Mouse (Mus musculus) forebrain, embryonic 11.5 days (tissue): Measurements from ENCODE around the gene Slc35d1. TPM values are rescaled to one million over a fixed set of nuclear protein-coding genes. Genes with fewer than 3 reads are reported as not detected.

Experiments used
- ATAC-seq: fragments of 200-750 bp; cut with Nextera tagmentation; replicated peaks from 2 replicates; pipeline ENCODE4 v1.8.0; 2017; ENCODE audit warnings: moderate TSS enrichment; ENCODE audit not compliant: low FRiP score
- DNase-seq: peaks from one replicate; pipeline ENCODE4 v3.0.0-alpha.2; 2017; ENCODE audit warnings: low spot score
- H3K27ac ChIP-seq: fragments of 300-500 bp; sonication (generic); 2 replicates; pipeline ENCODE4 v1.5.1; 2014; ENCODE audit warnings: low read depth, low read length
- H3K27me3 ChIP-seq: fragments of 300-500 bp; sonication (generic); 2 replicates; pipeline ENCODE4 v1.6.1; 2014; ENCODE audit warnings: mild to moderate bottlenecking, low read length, mixed read lengths; ENCODE audit not compliant: control insufficient read depth, insufficient read depth
- H3K36me3 ChIP-seq: fragments of 300-500 bp; sonication (generic); 2 replicates; pipeline ENCODE4 v1.6.1; 2014; ENCODE audit warnings: mild to moderate bottlenecking, low read length, moderate library complexity, mixed read lengths; ENCODE audit not compliant: control insufficient read depth, insufficient read depth
- H3K4me1 ChIP-seq: fragments of 300-500 bp; sonication (generic); replicated peaks from 2 replicates; pipeline ENCODE4 v1.6.1; 2014; ENCODE audit warnings: low read length, mixed read lengths; ENCODE audit not compliant: control insufficient read depth, insufficient read depth
- H3K4me2 ChIP-seq: fragments of 300-500 bp; sonication (generic); 2 replicates; pipeline ENCODE4 v1.6.1; 2014; ENCODE audit warnings: low read depth, mild to moderate bottlenecking, low read length, moderate library complexity, mixed read lengths; ENCODE audit not compliant: severe bottlenecking
- H3K4me3 ChIP-seq: fragments of 300-500 bp; sonication (generic); 2 replicates; pipeline ENCODE4 v1.5.1; 2014; ENCODE audit warnings: low read depth, low read length
- H3K9ac ChIP-seq: fragments of 300-500 bp; sonication (generic); 2 replicates; pipeline ENCODE4 v1.6.1; 2014; ENCODE audit warnings: low read length
- H3K9me3 ChIP-seq: fragments of 300-500 bp; sonication (generic); 2 replicates; pipeline ENCODE4 v1.6.1; 2016; ENCODE audit warnings: low read length, mixed read lengths; ENCODE audit not compliant: control insufficient read depth
- WGBS: fragments of 180-500 bp; shearing (Covaris S2); extraction: QIAGEN DNeasy Blood & Tissue Kit; methylation state at CpG from one replicate; pipeline ENCODE4 v1.1.7; 2014; 5-methylcytosine and 5-hydroxymethylcytosine counted together
- polyA plus RNA-seq: library from polyadenylated mRNA; unstranded; fragments of >200 nt; fragmentation: Nextera tagmentation; extraction: Ambion mirVana; gene quantifications from 2 replicates; pipeline ENCODE4 v1.2.1, GENCODE M21; 2014

Gene Slc35d1
- polyA plus RNA-seq, 1 experiment from 2014 or later: 11.8 TPM

- no peak overlapping the region for H3K27ac ChIP-seq
These were observed 88.4 kb downstream of the Slc35d1 start for GRCm38 (mm10) chr4:103126533-103126932.

GRCm38 (mm10) chr4:103123606-103124005 is 91.4 kb downstream of the Slc35d1 start:
- DNase-seq (no peak), ATAC-seq (no peak)
- H3K36me3 ChIP-seq: no peaks in the 10 kb centered on the region
- no peak overlapping the region for H3K4me2 ChIP-seq
- peaks cover 5% of the 10 kb centered on the region; the same call in 1 of the 2 replicates for H3K4me1 ChIP-seq
- H3K9ac ChIP-seq: no peak overlapping the region
- no peaks in the 10 kb centered on the region for H3K27me3 ChIP-seq
- no peaks in the 10 kb centered on the region for H3K9me3 ChIP-seq
- no peak overlapping the region for H3K4me3 ChIP-seq
- H3K27ac ChIP-seq: no peak overlapping the region

More at GRCm38 (mm10) chr4:103126533-103126932, 88.4 kb downstream of the Slc35d1 start:
- no peaks in the 10 kb centered on the region for H3K4me1 ChIP-seq
- 92% methylated on average over 4 of the region's 4 CpGs for WGBS
- H3K9ac ChIP-seq: no peak overlapping the region
- H3K9me3 ChIP-seq: no peaks in the 10 kb centered on the region
- peaks cover 2% of the 10 kb centered on the region; the same call in 1 of the 2 replicates for H3K36me3 ChIP-seq
- no peak overlapping the region for H3K4me3 ChIP-seq
- H3K4me2 ChIP-seq: no peak overlapping the region
- no peak for DNase-seq
- H3K27me3 ChIP-seq: no peaks in the 10 kb centered on the region
- no peak for ATAC-seq

- Histone ChIP-seq H3K27me3 (no peaks in the 10 kb centered on the region), H3K4me2 (no peak overlapping the region), H3K4me3 (no peak overlapping the region), H3K36me3 (no peaks in the 10 kb centered on the region), H3K9me3 (no peaks in the 10 kb centered on the region), H3K9ac (no peak overlapping the region), H3K27ac (no peak overlapping the region), H3K4me1 (peaks cover 5% of the 10 kb centered on the region; the same call in 1 of the 2 replicates)
- WGBS: 83% methylated on average over 2 of the region's 2 CpGs
- DNase-seq (no peak), ATAC-seq (no peak)
These were observed 91.9 kb downstream of the Slc35d1 start for GRCm38 (mm10) chr4:103123086-103123485.

- WGBS: 89% methylated on average over 9 of the region's 9 CpGs
- DNase-seq (no peak), ATAC-seq (no peak)
- Histone ChIP-seq H3K4me2 (peak overlapping the region; percentile 68; the same call in 1 of the 2 replicates), H3K27me3 (no peaks in the 10 kb centered on the region), H3K9ac (no peak overlapping the region), H3K4me3 (no peak overlapping the region), H3K4me1 (peaks cover 5% of the 10 kb centered on the region; the same call in 1 of the 2 replicates), H3K27ac (no peak overlapping the region), H3K36me3 (no peaks in the 10 kb centered on the region), H3K9me3 (no peaks in the 10 kb centered on the region)
These were observed 94.0 kb downstream of the Slc35d1 start for GRCm38 (mm10) chr4:103120874-103121389.

Other genes with a start within 250 kb of the Slc35d1 start
- 0.60 TPM in 1 of 2 replicates, not detected in the other for gene Tctex1d1, start 236.6 kb downstream of the Slc35d1 start, polyA plus RNA-seq
- not detected in 2 replicates for gene Insl5, start 188.3 kb downstream of the Slc35d1 start, polyA plus RNA-seq
- gene Mier1, start 100.8 kb downstream of the Slc35d1 start, polyA plus RNA-seq: 36.2 and 43.7 TPM in 2 replicates
- gene Wdr78, start 100.6 kb downstream of the Slc35d1 start, polyA plus RNA-seq: 5.9 and 6.9 TPM in 2 replicates
- not detected in 2 replicates for gene 4921539E11Rik, start 75.7 kb upstream of the Slc35d1 start, polyA plus RNA-seq
- 12.8 and 15.0 TPM in 2 replicates for gene Oma1, start 98.6 kb upstream of the Slc35d1 start, polyA plus RNA-seq